Mouse (Mus musculus) liver, adult 2 months (tissue): ENCODE data around the gene Hpse2.

Experiments used
- CTCF ChIP-seq: fragments of 200-500 bp; IDR thresholded peaks from 2 replicates; pipeline ENCODE4 v1.5.1; 2011; ENCODE audit warnings: low read depth, low read length, control low read depth
- POLR2A ChIP-seq: fragments of 200-500 bp; IDR thresholded peaks from 2 replicates; pipeline ENCODE4 v1.6.1; 2011; ENCODE audit warnings: low read length, control low read depth; ENCODE audit not compliant: insufficient read depth; ENCODE audit errors: extremely low read depth

DNA sequence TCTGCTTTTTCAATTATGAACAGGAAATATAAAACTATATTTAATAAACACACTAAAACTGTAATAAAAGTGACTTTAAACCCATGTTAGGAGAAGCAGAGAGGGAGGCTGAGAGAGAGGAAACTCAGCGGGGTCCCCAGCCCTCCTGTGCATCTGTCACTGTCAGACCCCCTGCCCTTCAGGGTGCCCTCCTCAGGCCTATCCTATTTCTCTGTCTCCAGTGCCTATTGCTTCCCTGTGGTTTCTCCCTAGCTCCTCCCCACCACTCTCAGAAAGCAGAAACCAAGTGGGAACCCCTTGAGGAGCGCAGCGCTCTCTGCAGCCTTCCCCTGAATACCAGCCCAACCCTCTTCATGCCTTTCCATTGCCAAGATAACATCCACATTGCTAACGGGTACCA lies 510.5 kb downstream of the Hpse2 start:
- TF ChIP-seq CTCF (no peak), POLR2A (no peak)
